Mouse (Mus musculus) layer of hippocampus, adult 11-12 months (tissue): ENCODE results near the gene Hdac5.
"Not testable (repeated sequence)": the region's sequence is repeated elsewhere in the genome, so short reads cannot be mapped to it uniquely, and the experiment has no call there.

ENCODE experiments used
- DNase-seq: peaks from one replicate; pipeline ENCODE4 v3.0.0; 2022; ENCODE audit warnings: low spot score

Hdac5 gene

GRCm38 (mm10) chr11:102184253-102184645, 45.7 kb downstream of the Hdac5 start:
- no peak for DNase-seq

- no peak for DNase-seq
Observed at GRCm38 (mm10) chr11:102179836-102180235, 50.1 kb downstream of the Hdac5 start.

GRCm38 (mm10) chr11:102168689-102169088, 61.3 kb downstream of the Hdac5 start:
- no peak for DNase-seq

GRCm38 (mm10) chr11:102167539-102167938, 62.4 kb downstream of the Hdac5 start:
- DNase-seq: no peak

- DNase-seq: peak; percentile 57
Observed at GRCm38 (mm10) chr11:102165971-102166722, 63.8 kb downstream of the Hdac5 start.

- DNase-seq: no peak
Observed at GRCm38 (mm10) chr11:102159781-102160180, 70.2 kb downstream of the Hdac5 start.

GRCm38 (mm10) chr11:102158024-102158423, 71.9 kb downstream of the Hdac5 start:
- not testable (repeated sequence) for DNase-seq

GRCm38 (mm10) chr11:102156786-102157089, 73.2 kb downstream of the Hdac5 start:
- DNase-seq: no peak

GRCm38 (mm10) chr11:102156039-102156785, 73.8 kb downstream of the Hdac5 start, which contains the start of gene Tmem101:
Tmem101 (minus strand) TSS chr11:102156404.
- DNase-seq: peak; percentile 92

GRCm38 (mm10) chr11:102147213-102147989, 82.6 kb downstream of the Hdac5 start:
- DNase-seq: no peak

GRCm38 (mm10) chr11:102146531-102146930, 83.4 kb downstream of the Hdac5 start:
- DNase-seq: no peak

GRCm38 (mm10) chr11:102146005-102146404, 84.0 kb downstream of the Hdac5 start:
- no peak for DNase-seq

- DNase-seq: no peak
Observed at GRCm38 (mm10) chr11:102145471-102146001, 84.4 kb downstream of the Hdac5 start, which contains the start of gene Nags. Nags (plus strand) TSS chr11:102145513.

GRCm38 (mm10) chr11:102144957-102145470, 85.0 kb downstream of the Hdac5 start:
- no peak for DNase-seq
